Mouse (Mus musculus) lung, adult 10 weeks (tissue): ENCODE results near the gene 4930544G11Rik. TPM values are rescaled to one million over a fixed set of nuclear protein-coding genes. Genes with fewer than 3 reads are reported as not detected.

Source experiments
- polyA plus RNA-seq: library from polyadenylated mRNA; stranded (reverse); fragments of 350-450 nt; fragmentation: Illumina TruSeq; extraction: RNeasy Lipid Tissue Mini Kit (QIAGEN cat#74804); gene quantifications from one replicate; pipeline ENCODE4 v1.2.3, GENCODE M21; 2014; ENCODE audit warnings: low read depth, low replicate concordance; ENCODE audit not compliant: insufficient read depth

4930544G11Rik gene
- not detected for polyA plus RNA-seq

DNA sequence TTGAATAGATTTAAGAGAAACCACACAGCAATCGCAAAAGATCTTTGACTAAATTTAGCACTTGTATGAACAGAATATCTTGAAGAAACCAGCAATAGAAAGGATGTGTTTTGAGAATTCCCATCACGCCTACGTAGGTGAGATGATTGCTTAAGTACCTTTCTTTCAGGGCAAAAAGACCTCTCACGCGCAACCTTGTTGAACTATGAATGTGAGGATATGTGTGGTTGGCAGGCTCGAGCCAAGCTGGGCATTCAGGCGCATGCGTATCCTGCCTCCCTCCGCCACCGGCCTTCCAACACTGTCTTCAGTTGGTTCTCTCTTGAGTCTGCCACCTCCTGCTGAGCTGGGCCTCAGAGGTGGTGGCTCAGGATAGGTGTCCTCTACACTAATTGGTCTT, at the start of gene 4930544G11Rik:
4930544G11Rik (plus strand) TSS at position 301 of the 400 bp plus-strand sequence.

Other genes with a start within 250 kb of the 4930544G11Rik start
- 3.2 TPM for gene Prdm5, start 173.6 kb upstream of the 4930544G11Rik start, polyA plus RNA-seq